Mouse (Mus musculus): Measurements from ENCODE around the gene Ddx20.

The Ddx20 gene

GRCm38 (mm10) chr3:105666996-105667523, 20.3 kb downstream of the Ddx20 start:
- DNase-seq (ENCODE audit: low spot score), result no peak

GRCm38 (mm10) chr3:105665105-105665765, 22.1 kb downstream of the Ddx20 start:
- no peak for DNase-seq (ENCODE audit: low spot score)

DNA sequence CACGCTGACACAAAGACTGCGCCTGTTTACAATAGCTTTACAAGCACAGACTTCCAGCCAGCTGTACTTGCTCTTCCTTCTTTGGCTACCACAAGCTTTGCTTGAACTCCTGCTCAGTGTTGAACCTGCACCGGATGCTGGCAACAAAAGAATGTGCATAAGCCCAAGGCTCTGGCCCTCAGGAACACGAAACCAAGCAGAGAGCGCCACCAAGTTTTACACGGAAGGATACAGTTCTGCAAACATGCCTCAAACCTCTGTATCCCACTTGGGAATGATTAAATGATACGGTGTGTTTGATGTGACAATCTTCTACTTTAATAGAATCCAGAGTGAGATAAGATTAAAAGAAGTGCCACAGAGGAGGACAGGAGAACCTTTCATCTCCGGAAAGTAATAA, 24.3 kb downstream of the Ddx20 start:
- no peak for DNase-seq (ENCODE audit: low spot score)

DNA sequence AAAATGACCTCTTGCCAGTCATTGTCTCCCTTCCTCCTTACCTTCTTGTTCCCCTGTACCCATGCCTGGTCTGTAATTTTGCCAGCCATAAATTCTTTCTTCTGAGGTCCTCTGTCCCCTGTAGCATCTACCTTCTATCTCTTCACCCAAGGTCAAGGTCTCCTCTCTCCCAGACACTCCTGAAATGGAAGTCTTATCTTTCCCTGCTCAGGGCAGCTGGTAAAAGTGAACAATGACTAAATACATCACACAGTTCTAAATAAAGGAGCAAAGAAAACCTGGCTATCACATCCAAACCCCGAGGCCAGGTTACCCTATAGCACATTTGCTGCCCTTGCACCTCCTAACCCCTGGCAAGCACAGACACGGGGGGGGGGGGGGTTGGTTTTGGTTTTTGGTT, 26.8 kb downstream of the Ddx20 start:
- no peak for DNase-seq (ENCODE audit: low spot score)

DNA sequence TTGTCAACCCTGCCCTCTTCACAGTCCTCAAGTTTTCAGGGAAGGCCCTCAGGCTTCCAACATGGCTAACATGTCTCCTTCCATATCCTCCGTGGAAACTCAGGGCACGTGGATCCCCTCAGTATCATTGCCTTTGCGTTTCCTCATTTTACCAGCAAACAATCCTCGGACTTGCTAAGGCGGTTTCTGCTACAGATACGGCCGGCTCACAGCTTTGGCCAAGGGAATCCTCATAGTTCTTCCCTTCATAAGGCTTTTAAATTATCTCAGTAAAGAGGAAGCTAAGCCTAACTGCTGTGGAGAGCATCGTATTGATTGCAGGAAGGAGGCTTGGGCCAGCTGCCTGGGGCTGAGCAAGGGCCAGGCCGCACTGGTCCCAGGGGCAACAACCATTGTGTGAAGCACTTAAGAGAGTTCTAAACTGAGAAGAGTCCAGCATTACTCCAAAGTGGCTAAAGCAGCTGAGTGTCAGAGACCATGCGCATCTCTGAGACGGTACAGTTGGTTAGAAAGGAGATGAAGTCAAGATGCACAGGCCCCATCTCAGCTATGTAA, 32.3 kb downstream of the Ddx20 start:
- DNase-seq (ENCODE audit: low spot score), result no peak

DNA sequence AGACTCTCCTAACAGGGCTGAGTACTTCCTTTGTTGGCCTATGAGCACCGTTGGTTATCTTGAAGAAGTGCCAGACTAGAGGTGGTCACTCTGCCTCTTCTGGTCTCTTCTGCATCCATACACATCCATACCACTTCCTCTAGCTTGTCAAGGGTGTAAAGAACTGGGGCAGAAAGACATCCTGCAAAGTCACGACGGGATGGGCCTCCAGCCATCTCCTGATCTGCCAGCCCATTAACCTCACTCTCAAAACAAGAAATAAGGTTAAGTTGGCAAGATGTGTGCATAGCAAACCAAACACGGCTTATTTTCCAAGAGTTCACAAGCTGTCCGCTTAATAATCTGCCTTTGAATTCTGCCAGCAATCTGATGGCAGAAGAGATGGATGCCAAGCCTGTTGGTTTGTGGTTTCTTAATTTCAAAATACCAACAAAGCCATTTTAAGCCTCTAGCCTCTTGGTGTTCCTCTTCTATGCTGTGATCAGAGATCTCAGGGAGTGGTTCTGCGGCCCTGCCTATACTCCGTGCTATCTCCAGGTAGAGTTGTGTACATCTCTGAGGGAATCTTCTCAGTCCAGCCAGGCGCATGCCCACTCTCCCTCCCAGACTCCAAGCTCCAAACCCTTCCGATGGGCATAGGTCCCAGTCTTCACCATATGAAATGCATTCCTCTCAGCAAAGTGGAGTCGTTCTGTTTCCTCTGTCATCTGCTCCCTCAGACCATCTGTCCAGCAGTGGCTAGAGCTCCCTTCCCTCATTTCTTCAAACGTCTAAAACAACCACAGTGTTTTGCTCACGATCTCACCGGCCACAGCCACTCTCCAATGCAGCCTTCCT, 33.6 kb downstream of the Ddx20 start:
- no peak for DNase-seq (ENCODE audit: low spot score)

DNA sequence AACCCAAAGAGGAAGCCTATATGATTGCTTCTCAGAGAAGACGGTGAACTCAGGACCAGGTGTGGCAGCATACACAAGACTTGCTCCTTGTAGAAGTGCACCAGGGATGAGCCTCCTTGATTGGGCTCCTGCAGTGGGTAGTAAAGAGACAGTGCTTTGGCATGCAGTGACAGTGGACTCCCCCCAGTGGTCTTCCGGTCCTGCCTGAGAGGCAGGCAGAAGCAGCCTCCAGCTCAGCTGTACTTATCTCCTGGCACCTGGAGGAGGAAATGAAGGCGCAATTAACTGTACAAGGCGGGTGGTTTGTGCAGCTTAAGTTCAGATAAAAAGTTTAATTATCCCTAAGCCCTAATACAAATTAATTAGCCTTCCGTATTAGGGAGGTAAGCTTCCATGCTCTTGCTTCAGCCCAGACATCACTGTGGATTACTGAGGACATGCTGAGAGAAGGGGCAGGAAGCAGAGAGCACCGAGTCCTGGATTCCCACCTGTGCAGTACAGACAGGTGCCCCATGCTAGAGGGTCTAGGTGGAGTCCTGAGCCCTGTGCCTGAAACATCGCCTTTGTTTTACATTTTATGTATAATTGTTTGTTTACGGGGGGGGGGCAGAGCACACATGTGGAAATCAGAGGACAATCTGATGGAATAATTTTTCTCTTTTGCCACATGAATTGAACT, 38.3 kb downstream of the Ddx20 start:
- DNase-seq (ENCODE audit: low spot score), result no peak

GRCm38 (mm10) chr3:105643566-105643965, 43.8 kb downstream of the Ddx20 start:
- DNase-seq (ENCODE audit: low spot score), result no peak

- peak; percentile 31 for DNase-seq (ENCODE audit: low spot score)
Observed at GRCm38 (mm10) chr3:105642186-105642585, 45.2 kb downstream of the Ddx20 start.

DNA sequence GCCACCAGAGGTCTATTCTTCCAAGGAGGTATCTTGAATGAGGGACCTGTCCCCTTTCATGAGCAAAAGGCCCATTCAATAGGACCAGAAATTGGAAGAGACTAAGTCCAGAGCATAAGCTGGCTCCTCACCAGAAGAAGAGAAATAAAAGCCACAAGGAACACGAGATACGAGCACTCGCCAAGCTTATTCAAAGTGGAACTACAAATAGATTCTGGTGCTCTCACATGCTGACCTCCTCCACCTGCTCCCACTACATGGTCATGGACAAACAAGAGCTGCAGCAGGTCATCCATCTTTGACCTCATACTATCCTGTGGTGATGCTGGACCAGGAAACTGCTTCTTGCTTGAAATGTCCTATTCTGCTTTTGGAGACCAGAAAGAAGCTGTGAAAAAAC, 54.4 kb downstream of the Ddx20 start:
- DNase-seq (ENCODE audit: low spot score), result no peak

GRCm38 (mm10) chr3:105632296-105632695, 55.1 kb downstream of the Ddx20 start:
- no peak for DNase-seq (ENCODE audit: low spot score)

Data from lung, postnatal 25 days (tissue).